Mouse (Mus musculus) intestine, embryonic 14.5 days (tissue): ENCODE results near the gene Mefv. TPM values are rescaled to one million over a fixed set of nuclear protein-coding genes. Genes with fewer than 3 reads are reported as not detected.
"Not testable (repeated sequence)": the region's sequence is repeated elsewhere in the genome, so short reads cannot be mapped to it uniquely, and the experiment has no call there.

ENCODE experiments used
- ATAC-seq: fragments of 200-750 bp; cut with Nextera tagmentation; replicated peaks from 2 replicates; pipeline ENCODE4 v1.8.0; 2017; ENCODE audit warnings: low read depth, moderate number of reproducible peaks, moderate TSS enrichment, moderate library complexity; ENCODE audit not compliant: low FRiP score, low TSS enrichment
- DNase-seq: peaks from one replicate; pipeline ENCODE4 v3.0.0-alpha.2; 2018; ENCODE audit warnings: low spot score
- H3K27ac ChIP-seq: fragments of 300-500 bp; sonication (generic); 2 replicates; pipeline ENCODE4 v1.5.1; 2014; ENCODE audit warnings: low read depth, mild to moderate bottlenecking, control low read depth
- H3K27me3 ChIP-seq: fragments of 300-500 bp; sonication (generic); replicated peaks from 2 replicates; pipeline ENCODE4 v1.6.1; 2014; ENCODE audit warnings: low read length, control low read depth; ENCODE audit not compliant: control insufficient read depth, insufficient read depth
- H3K36me3 ChIP-seq: fragments of 300-500 bp; sonication (generic); 2 replicates; pipeline ENCODE4 v1.6.1; 2014; ENCODE audit warnings: low read length, control low read depth; ENCODE audit not compliant: control insufficient read depth, insufficient read depth
- H3K4me1 ChIP-seq: fragments of 300-500 bp; sonication (generic); replicated peaks from 2 replicates; pipeline ENCODE4 v1.6.1; 2014; ENCODE audit warnings: low read length, control low read depth, mixed read lengths; ENCODE audit not compliant: control insufficient read depth, insufficient read depth
- H3K4me2 ChIP-seq: fragments of 300-500 bp; sonication (generic); 2 replicates; pipeline ENCODE4 v1.6.1; 2014; ENCODE audit warnings: low read length
- H3K4me3 ChIP-seq: fragments of 300-500 bp; sonication (generic); 2 replicates; pipeline ENCODE4 v1.5.1; 2014; ENCODE audit warnings: low read depth, low read length, control low read depth, mixed read lengths
- H3K9ac ChIP-seq: fragments of 300-500 bp; sonication (generic); 2 replicates; pipeline ENCODE4 v1.6.1; 2014; ENCODE audit warnings: mild to moderate bottlenecking, low read length
- H3K9me3 ChIP-seq: fragments of 300-500 bp; sonication (generic); 2 replicates; pipeline ENCODE4 v1.6.1; 2016; ENCODE audit warnings: low read length, control low read depth; ENCODE audit not compliant: control insufficient read depth
- WGBS: fragments of 180-500 bp; shearing (Covaris S2); extraction: QIAGEN DNeasy Blood & Tissue Kit; methylation state at CpG from one replicate; pipeline ENCODE4 v1.1.7; 2014; 5-methylcytosine and 5-hydroxymethylcytosine counted together
- polyA plus RNA-seq: library from polyadenylated mRNA; unstranded; fragments of >200 nt; fragmentation: Nextera tagmentation; extraction: Ambion mirVana; gene quantifications from 2 replicates; pipeline ENCODE4 v1.2.1, GENCODE M21; 2014

Mefv gene
- polyA plus RNA-seq, 1 experiment from 2014 or later = 0.16 TPM

DNA sequence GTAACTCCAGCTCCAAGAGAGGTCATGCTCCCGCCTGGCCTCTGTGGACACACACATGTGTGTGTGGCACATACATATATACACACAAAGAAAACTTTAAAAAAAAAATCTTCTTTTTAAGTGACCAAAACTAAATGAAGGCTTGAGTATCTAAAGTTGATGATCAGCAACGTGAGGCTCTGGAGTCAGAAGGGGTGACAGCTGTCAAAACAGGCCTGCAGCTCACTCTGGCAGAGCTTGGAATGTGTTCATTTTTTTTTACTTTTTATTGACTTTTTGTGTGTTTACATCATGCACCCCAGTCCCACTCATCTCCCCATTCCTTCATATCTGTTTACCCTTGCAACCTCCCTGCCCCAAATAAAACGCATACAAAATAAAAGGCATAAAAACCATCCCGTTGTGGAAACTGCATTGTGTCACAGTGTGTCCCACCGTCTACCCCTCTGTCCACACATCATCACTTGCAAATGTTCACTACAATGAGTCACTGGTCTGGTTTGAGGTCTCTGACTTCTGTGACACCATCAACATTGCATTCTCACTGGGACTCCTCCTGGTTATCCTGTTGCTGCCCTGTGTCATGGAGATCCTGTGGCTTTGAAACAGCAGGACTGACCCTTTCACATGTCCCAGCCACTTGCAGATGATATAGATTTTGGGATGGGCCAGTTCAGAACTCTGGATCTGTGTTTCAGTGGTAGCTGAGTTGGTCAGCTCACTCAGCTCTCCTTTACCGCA lies 10.3 kb upstream of the Mefv start:
- H3K27me3 ChIP-seq = no peaks in the 10 kb centered on the region
- ATAC-seq = no peak
- H3K4me2 ChIP-seq = no peak overlapping the region
- no peak overlapping the region for H3K4me3 ChIP-seq
- no peak overlapping the region for H3K9ac ChIP-seq
- H3K36me3 ChIP-seq = no peaks in the 10 kb centered on the region
- H3K27ac ChIP-seq = no peak overlapping the region
- no peaks in the 10 kb centered on the region for H3K4me1 ChIP-seq
- H3K9me3 ChIP-seq = no peaks in the 10 kb centered on the region
- no peak for DNase-seq
- 80% methylated on average over 6 of the region's 6 CpGs for WGBS

DNA sequence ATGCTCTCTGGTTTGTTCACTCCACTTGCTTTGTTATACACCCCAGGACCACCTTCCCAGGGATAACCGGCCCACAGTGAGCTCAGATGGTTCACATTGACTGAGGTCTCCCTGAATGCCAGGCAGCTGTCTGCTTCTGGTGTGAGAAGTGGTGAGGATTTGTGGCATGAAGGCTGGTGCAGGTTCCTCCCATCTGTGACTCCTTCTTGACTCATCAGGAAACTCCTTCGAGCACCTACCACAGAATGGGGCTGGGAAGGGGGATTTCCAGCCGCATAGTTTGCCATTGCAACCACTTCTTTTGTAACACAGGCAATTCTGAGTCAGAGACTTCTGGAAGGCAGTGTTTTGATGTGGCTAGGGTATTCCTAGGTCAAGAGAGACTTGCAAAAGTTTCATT lies 5.3 kb upstream of the Mefv start:
- 81% methylated on average over 3 of the region's 3 CpGs for WGBS
- ATAC-seq = no peak
- Histone ChIP-seq H3K4me3 (no peak overlapping the region), H3K9me3 (no peaks in the 10 kb centered on the region), H3K36me3 (no peaks in the 10 kb centered on the region), H3K4me1 (no peaks in the 10 kb centered on the region), H3K4me2 (no peak overlapping the region), H3K27ac (no peak overlapping the region), H3K27me3 (no peaks in the 10 kb centered on the region), H3K9ac (no peak overlapping the region)
- no peak for DNase-seq

DNA sequence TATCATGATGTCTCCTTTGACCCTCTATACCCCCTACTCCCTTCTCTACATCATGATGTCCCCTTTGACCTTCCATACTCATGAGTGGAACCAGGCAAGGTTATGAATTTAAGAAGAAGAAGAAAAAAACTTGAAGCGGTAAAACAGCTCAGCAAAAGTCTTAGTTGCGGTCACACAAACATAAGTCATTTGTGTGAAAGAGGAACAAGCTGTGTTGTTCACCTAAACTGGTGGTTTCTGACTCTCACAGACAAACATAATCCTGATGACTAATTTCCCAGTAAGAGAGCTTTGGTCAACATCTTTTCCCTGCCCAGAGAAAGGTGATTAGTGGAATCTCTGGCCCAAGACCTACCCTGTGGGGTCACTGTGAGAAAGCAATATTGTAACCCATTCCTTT lies 3.2 kb downstream of the Mefv start:
- ATAC-seq (no peak), DNase-seq (no peak)
- H3K27ac ChIP-seq = no peak overlapping the region
- H3K4me3 ChIP-seq = no peak overlapping the region
- no peaks in the 10 kb centered on the region for H3K36me3 ChIP-seq
- H3K9ac ChIP-seq = no peak overlapping the region
- H3K4me1 ChIP-seq = no peaks in the 10 kb centered on the region
- H3K4me2 ChIP-seq = no peak overlapping the region
- 90% methylated on average over 2 of the region's 2 CpGs for WGBS
- H3K27me3 ChIP-seq = no peaks in the 10 kb centered on the region
- H3K9me3 ChIP-seq = no peaks in the 10 kb centered on the region

DNA sequence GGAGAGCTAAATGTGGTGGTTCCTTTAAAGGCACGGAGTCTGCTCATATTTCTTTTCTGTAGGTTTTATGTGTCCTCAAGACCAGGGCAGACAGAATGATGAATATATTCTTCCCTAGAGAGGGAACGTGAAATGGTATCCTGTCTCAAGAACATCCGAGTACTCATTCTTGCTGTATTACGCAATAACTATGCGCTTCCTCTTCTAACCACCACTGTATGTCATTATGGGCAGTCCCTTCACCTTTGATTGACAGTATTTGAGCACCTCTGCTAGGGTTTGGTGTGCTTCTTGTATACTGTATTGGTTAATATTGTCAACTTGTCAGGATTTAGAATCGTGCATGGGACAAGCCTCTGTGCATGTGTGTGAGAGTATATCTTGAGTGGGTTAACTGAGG lies 11.2 kb downstream of the Mefv start:
- Histone ChIP-seq H3K4me2 (no peak overlapping the region), H3K9me3 (no peaks in the 10 kb centered on the region), H3K36me3 (no peaks in the 10 kb centered on the region), H3K4me3 (no peak overlapping the region), H3K27ac (no peak overlapping the region), H3K4me1 (no peaks in the 10 kb centered on the region), H3K27me3 (no peaks in the 10 kb centered on the region), H3K9ac (no peak overlapping the region)
- DNase-seq (peak; percentile 18), ATAC-seq (no peak)
- WGBS = 83% methylated on average over 6 of the region's 6 CpGs

DNA sequence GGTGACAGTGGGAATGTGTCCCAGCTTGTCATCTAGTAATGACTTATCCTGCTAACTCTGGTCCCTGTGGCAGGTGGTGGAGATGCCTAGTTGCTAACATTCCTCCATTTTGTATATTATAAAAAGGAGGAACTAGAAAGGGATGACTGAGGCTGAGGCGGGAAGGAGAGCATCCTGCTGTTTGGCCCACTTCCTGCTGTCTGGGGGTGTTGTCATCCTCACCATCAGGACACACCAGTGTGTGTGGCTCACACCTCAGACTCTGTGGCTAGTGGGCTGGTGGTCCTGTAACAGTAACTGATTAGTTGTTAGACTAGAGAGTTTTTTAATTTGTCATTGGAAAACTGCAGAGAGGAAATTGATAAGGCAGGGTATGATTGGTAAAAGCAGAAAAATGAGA lies 17.0 kb downstream of the Mefv start:
- H3K4me1 ChIP-seq = no peaks in the 10 kb centered on the region
- DNase-seq (no peak), ATAC-seq (no peak)
- no peaks in the 10 kb centered on the region for H3K36me3 ChIP-seq
- H3K4me2 ChIP-seq = no peak overlapping the region
- no peak overlapping the region for H3K9ac ChIP-seq
- no peak overlapping the region for H3K27ac ChIP-seq
- no peaks in the 10 kb centered on the region for H3K9me3 ChIP-seq
- 77% methylated on average over 1 of the region's 1 CpGs for WGBS
- no peaks in the 10 kb centered on the region for H3K27me3 ChIP-seq
- no peak overlapping the region for H3K4me3 ChIP-seq

DNA sequence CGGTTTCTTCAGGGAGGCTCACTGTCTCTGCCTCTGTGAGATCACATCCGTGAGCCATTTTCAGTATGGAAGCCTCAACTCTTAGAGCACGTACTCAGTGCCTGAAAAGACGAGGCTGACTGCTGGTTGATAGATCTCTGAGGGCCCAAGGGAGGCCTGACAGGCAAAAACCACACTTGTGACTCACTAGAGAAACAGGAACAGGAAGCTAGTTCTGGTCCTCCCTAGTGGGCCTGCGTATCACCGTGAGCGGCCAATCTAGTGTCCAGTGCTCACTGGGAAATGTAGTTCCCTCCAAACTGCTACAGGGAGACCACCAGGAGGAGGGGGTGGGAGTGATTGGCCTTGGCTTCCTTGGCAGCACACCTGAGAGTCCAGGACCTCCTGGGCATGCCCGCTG lies 18.6 kb downstream of the Mefv start:
- no peak overlapping the region for H3K9ac ChIP-seq
- H3K4me3 ChIP-seq = no peak overlapping the region
- no peaks in the 10 kb centered on the region for H3K4me1 ChIP-seq
- 84% methylated on average over 8 of the region's 8 CpGs for WGBS
- H3K9me3 ChIP-seq = no peaks in the 10 kb centered on the region
- H3K27me3 ChIP-seq = no peaks in the 10 kb centered on the region
- H3K36me3 ChIP-seq = no peaks in the 10 kb centered on the region
- no peak overlapping the region for H3K4me2 ChIP-seq
- ATAC-seq (no peak), DNase-seq (no peak)
- H3K27ac ChIP-seq = no peak overlapping the region

DNA sequence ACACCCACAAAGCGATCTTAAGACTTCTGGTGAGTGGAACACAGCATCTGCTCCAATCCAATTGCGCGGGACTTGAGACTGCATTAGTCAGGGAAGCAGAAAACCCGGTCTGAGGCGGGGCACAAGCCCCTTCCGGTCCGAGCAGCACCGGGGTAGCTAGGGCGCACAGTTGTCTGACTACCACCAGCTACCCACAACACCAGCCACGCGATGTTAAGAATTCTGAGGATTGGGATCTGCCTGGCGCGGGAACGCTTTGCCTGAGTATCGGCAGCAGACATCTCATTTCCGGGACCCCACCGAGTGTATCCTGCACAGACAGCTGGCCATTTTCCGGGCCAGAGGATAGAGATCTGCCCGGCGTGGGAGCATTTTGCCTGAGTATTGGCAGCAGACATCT lies 28.3 kb downstream of the Mefv start:
- H3K36me3 ChIP-seq, H3K4me2 ChIP-seq, ATAC-seq, H3K4me1 ChIP-seq, H3K27me3 ChIP-seq, H3K27ac ChIP-seq, DNase-seq, H3K9me3 ChIP-seq, H3K9ac ChIP-seq, H3K4me3 ChIP-seq: not testable (repeated sequence)
- 52% methylated on average over 20 of the region's 20 CpGs for WGBS

Other genes with a start within 250 kb of the Mefv start
- not detected in 2 replicates for gene Olfr161, start 127.1 kb downstream of the Mefv start, polyA plus RNA-seq
- 27.3 and 33.7 TPM in 2 replicates for gene Zfp263, start 26.0 kb upstream of the Mefv start, polyA plus RNA-seq
- not detected in 2 replicates for gene Olfr15, start 112.8 kb upstream of the Mefv start, polyA plus RNA-seq
- gene Zfp174, start 129.2 kb upstream of the Mefv start, polyA plus RNA-seq = 1.2 and 1.3 TPM in 2 replicates
- 46.9 and 47.3 TPM in 2 replicates for gene Naa60, start 154.3 kb upstream of the Mefv start, polyA plus RNA-seq
- 5.8 and 6.0 TPM in 2 replicates for gene Zfp597, start 166.5 kb upstream of the Mefv start, polyA plus RNA-seq
- gene Gm20695, start 166.6 kb upstream of the Mefv start, polyA plus RNA-seq = 1.7 and 2.0 TPM in 2 replicates
- gene 1700037C18Rik, start 190.6 kb upstream of the Mefv start, polyA plus RNA-seq = 4.8 and 5.3 TPM in 2 replicates
- gene Cluap1, start 190.7 kb upstream of the Mefv start, polyA plus RNA-seq = 21.8 and 24.3 TPM in 2 replicates